Mouse (Mus musculus) megakaryocyte, embryonic 14.5 days (primary cell): Measurements from ENCODE around the gene Apbb1. TPM values are rescaled to one million over a fixed set of nuclear protein-coding genes. Genes with fewer than 3 reads are reported as not detected.
A peak's percentile ranks its signal among the peaks of the same experiment; 100 is the strongest.

Experiments
- H3K27me3 ChIP-seq: replicated peaks from 2 replicates; pipeline ENCODE3; 2012; ENCODE audit warnings: inconsistent platforms
- H3K36me3 ChIP-seq: replicated peaks from 2 replicates; pipeline ENCODE3; 2012; ENCODE audit warnings: low read length, inconsistent platforms, mixed read lengths
- H3K4me1 ChIP-seq: 2 replicates; pipeline ENCODE4 v1.6.1; 2012; ENCODE audit warnings: inconsistent platforms
- H3K4me3 ChIP-seq: replicated peaks from 2 replicates; pipeline ENCODE3; 2012; ENCODE audit warnings: moderate library complexity, mild to moderate bottlenecking, inconsistent platforms
- H3K9me3 ChIP-seq: 2 replicates; pipeline ENCODE4 v1.6.1; 2012; ENCODE audit warnings: inconsistent platforms
- FLI1 ChIP-seq: IDR thresholded peaks from 2 replicates; pipeline ENCODE4 v1.6.1; 2012; ENCODE audit warnings: low read length, inconsistent platforms, mixed read lengths
- GATA1 ChIP-seq: IDR thresholded peaks from 3 replicates; pipeline ENCODE4 v1.6.1; 2012; ENCODE audit warnings: mixed read lengths, low read length, inconsistent platforms, borderline replicate concordance
- polyA plus RNA-seq: library from polyadenylated mRNA; stranded (reverse); fragments of >175 nt; gene quantifications from 2 replicates; pipeline ENCODE4 v1.2.3, GENCODE M21; 2012; ENCODE audit warnings: low replicate concordance; ENCODE audit not compliant: insufficient read depth

The Apbb1 gene
- polyA plus RNA-seq, 1 experiment, result 4.3 TPM

DNA sequence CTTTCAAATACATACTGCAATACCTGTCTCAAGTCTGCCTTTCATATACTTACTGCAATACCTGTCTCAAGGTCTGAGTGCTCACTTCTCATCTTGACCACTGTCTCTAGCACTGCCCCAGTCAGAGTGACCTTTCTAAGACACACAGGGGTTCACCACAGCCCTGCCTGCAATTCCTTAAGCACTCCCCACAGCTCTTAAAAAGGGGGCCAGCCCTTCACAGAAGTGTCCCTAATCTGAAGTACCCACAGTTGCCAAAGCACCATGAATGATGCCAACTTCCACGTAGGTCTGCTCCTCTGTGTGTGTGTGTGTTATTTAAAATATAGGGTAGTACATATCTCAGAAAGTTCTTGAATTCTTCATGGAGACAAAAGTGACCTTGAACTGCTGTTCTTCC lies 30.3 kb upstream of the Apbb1 start:
- H3K4me3 ChIP-seq, result no peak overlapping the region
- no peaks in the 10 kb centered on the region for H3K27me3 ChIP-seq
- peaks cover 63% of the 10 kb centered on the region for H3K36me3 ChIP-seq

DNA sequence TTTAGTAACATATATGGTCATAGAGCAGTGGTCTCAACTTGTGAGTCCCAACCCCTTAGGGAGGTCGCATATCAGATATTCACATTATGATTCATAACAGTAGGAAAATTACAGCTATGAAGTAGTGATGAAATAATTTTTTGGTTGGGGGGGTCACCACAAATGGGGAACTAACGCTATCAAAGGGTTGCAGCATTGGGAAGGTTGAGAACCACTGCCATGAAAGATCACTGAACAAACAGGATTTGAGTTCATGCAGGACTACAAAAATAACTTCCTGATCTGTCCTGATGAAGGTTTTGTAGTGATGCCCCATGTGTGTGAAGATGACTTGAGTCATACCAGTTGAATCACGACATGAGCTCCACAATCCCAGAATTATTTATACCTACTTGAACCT lies 27.0 kb upstream of the Apbb1 start:
- no peak for TF ChIP-seq FLI1
- TF ChIP-seq GATA1, result no peak
- H3K9me3 ChIP-seq, result peaks cover 3% of the 10 kb centered on the region; the same call in 1 of the 2 replicates
- peaks cover 3% of the 10 kb centered on the region for H3K27me3 ChIP-seq
- peaks cover 30% of the 10 kb centered on the region for H3K36me3 ChIP-seq
- H3K4me1 ChIP-seq, result peaks cover 6% of the 10 kb centered on the region; the same call in 1 of the 2 replicates
- no peak overlapping the region for H3K4me3 ChIP-seq

More for the DNA sequence above, 30.3 kb upstream of the Apbb1 start:
- Histone ChIP-seq H3K4me1 (peaks cover 10% of the 10 kb centered on the region), H3K9me3 (no peaks in the 10 kb centered on the region)
- TF ChIP-seq GATA1 (no peak), FLI1 (no peak)

DNA sequence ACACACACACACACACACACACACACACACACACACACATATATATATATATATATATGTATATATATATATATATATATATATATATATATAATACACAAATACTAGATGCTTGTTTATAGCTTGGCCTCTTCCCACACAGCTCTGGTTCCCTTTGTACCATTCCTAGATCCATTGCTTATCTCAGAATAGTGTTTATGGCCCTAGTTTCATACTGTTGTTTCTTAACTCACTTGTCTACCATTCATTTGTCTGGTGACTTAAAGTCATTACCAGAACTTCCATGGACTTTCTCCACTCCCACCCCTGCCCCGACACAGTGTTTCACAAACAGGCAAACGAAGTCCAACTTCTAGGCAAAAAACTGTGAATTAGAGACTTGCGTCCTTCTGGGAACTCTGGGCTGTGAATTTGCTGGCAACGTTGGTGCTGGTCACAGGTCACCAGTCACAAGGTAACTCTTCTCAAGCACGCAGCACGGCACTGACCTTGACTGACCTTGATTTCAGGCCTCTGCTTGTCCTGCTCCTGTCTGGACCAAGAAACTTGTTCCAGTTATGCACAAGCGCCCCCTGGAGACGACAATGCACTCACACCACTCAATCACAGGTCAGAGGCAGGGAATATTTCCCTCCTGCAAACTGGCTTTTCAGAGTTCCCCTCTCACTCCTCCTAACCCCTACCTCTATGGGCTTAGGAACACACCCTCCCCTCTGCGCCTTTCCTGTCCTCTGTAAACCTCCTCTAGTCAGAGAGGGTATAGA lies 21.6 kb upstream of the Apbb1 start:
- H3K4me3 ChIP-seq, result no peak overlapping the region
- no peaks in the 10 kb centered on the region for H3K36me3 ChIP-seq
- 0 out of 2 replicates have a peak, but pooled peaks cover 3% of the 10 kb centered on the region for H3K4me1 ChIP-seq
- H3K9me3 ChIP-seq, result peaks cover 3% of the 10 kb centered on the region; the same call in 1 of the 2 replicates
- H3K27me3 ChIP-seq, result peaks cover 15% of the 10 kb centered on the region
- TF ChIP-seq FLI1 (no peak), GATA1 (no peak)

DNA sequence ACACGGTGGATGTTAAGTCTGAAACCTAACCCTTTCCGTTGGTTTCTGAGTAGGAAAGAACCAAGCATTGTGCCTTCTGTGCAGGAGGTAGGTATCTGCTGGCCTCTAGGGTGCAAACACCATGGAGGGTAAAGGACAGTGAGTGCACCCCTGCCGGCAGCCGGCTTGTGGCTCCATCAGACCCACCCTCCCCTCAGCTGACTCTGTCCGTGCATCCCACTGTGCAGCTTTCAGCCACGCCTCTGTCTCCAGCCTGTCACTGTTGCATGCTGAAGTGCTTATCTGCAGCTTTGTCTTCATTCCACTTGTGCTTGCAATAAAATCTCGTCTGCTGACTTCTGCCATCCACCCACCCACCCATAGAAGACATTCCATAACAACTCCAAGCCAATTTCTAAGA lies 8.6 kb upstream of the Apbb1 start:
- H3K4me3 ChIP-seq, result no peak overlapping the region
- H3K36me3 ChIP-seq, result no peaks in the 10 kb centered on the region
- TF ChIP-seq GATA1 (no peak), FLI1 (no peak)
- peaks cover 5% of the 10 kb centered on the region for H3K9me3 ChIP-seq
- peaks cover 29% of the 10 kb centered on the region for H3K27me3 ChIP-seq
- H3K4me1 ChIP-seq, result peaks cover 10% of the 10 kb centered on the region

DNA sequence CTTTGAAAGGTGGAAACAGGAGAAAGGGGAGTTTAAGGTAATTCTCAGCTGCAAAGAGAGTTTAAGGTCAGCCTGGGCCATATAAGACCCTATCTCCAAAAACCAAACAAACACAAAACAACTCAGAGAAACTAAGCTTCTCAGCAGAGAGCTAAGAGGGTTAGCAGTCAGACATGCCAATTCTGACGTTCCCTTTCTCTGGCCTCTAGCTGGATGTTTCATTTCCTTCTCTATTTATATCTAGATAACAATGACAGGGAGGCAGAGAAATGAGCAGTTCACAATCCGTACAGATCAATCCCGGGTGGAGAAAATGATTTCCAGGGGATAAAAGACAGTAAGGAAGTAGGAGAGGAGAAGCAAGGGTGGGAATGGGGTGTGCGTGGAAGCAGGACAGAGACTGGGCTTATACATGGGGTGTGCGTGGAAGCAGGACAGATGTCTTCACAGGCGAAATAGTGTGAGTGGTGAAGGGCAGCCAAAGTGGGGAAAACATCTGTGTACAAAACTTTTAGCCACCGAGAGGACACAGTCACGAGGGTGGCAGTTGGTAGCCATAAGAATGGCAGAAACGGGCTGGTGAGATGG lies 7.0 kb upstream of the Apbb1 start:
- Histone ChIP-seq H3K9me3 (peaks cover 13% of the 10 kb centered on the region), H3K4me3 (no peak overlapping the region), H3K4me1 (peaks cover 10% of the 10 kb centered on the region), H3K27me3 (peaks cover 26% of the 10 kb centered on the region), H3K36me3 (no peaks in the 10 kb centered on the region)
- TF ChIP-seq FLI1 (no peak), GATA1 (no peak)

DNA sequence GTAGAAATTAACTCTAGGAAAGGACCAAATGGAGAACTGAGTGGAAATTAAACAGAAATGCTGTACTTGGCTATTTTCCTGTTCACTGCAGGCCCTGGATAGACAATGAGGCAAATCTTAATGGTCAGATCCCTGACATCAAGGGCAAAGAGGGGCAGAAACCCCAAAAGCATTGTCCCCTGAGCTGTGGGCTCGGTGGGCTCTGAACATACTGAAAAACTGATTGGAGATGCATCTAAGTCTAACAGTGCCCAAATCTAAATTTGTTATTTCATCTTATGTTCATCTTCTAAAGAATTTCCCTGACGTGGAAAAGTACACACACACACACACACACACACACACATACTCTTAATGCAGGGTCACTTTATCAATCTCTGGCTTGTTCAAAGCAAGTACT lies 506 bp upstream of the Apbb1 start:
- H3K4me1 ChIP-seq, result peaks cover 18% of the 10 kb centered on the region

DNA sequence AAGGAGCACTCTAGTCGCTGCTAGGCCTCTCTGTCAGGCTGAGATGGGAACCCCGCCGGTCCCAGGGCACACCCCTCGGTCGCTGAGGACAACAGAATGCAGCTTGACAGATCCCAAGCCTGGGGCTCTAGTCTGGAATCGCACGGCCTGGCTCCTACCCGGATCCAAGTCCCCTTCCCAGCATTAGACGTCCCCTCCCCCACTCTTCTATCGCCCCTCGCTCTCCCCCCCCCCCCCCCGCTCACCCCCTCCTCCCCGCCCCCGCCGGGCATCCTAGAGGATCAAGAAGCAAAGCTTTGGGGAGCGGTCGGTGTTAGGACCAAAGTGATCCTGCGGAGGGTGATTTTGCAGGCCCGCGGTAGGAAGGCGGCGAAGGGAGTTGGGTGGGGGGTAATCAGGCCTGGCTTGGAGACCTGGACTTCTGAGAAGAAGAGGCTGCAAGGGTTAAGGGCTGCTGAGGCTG lies 795 bp downstream of the Apbb1 start:
- H3K9me3 ChIP-seq, result peaks cover 8% of the 10 kb centered on the region
- peaks cover 18% of the 10 kb centered on the region for H3K4me1 ChIP-seq
- no peaks in the 10 kb centered on the region for H3K36me3 ChIP-seq
- peaks cover 65% of the 10 kb centered on the region for H3K27me3 ChIP-seq
- no peak for TF ChIP-seq GATA1
- TF ChIP-seq FLI1, result no peak
- peak overlapping the region; percentile 97 for H3K4me3 ChIP-seq

More for the DNA sequence above, 506 bp upstream of the Apbb1 start:
- no peaks in the 10 kb centered on the region for H3K36me3 ChIP-seq
- peaks cover 8% of the 10 kb centered on the region for H3K9me3 ChIP-seq
- H3K4me3 ChIP-seq, result peak overlapping the region; percentile 5
- no peak for TF ChIP-seq FLI1
- no peak for TF ChIP-seq GATA1
- peaks cover 55% of the 10 kb centered on the region for H3K27me3 ChIP-seq

DNA sequence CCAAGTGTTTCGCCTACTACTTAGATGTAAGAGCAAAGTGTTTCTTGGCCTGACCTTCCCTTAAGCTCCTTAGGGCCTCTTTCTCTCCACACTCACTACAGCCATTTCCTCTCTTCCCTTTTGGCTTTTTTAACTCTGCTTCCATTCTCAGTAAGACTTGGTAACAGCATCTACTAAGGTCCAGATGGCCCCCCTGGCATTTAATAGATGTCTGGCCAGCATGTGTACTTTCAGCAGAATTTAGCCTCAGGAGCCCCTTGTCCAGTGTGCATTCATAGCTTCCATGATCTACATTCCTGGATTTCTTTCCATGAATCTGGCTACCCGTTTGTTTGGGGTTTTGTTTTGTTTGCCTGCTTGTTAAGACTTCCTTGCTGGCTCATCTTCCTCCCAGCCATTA lies 3.0 kb downstream of the Apbb1 start:
- Histone ChIP-seq H3K9me3 (no peaks in the 10 kb centered on the region), H3K4me3 (no peak overlapping the region), H3K4me1 (peaks cover 18% of the 10 kb centered on the region), H3K27me3 (peaks cover 84% of the 10 kb centered on the region), H3K36me3 (no peaks in the 10 kb centered on the region)
- TF ChIP-seq GATA1 (no peak), FLI1 (no peak)

DNA sequence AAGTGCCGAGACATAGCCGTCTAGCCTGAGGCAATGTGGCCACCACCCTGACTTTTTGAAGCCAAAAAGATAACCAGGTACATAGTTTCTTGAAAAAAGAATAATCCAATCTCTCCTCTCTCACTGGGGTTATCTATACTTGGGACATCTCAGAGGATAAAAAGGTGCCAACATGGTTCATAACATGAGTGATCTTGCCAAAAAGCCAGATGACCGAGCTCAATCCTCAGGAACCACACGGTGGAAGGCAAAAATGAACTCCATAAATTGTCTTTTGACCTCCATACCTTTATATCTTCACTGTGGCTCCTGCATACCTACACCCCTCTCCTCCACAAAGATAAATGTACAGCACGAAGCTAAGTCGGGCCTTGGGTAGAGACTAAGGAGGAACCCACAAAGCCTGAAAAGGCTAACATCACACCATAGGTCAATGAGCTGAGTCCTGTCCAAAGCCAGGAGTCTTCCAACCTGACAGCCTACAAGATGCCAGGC lies 4.0 kb downstream of the Apbb1 start:
- H3K4me1 ChIP-seq, result peaks cover 18% of the 10 kb centered on the region
- no peaks in the 10 kb centered on the region for H3K9me3 ChIP-seq
- no peak overlapping the region for H3K4me3 ChIP-seq
- no peak for TF ChIP-seq GATA1
- peaks cover 84% of the 10 kb centered on the region for H3K27me3 ChIP-seq
- no peaks in the 10 kb centered on the region for H3K36me3 ChIP-seq

DNA sequence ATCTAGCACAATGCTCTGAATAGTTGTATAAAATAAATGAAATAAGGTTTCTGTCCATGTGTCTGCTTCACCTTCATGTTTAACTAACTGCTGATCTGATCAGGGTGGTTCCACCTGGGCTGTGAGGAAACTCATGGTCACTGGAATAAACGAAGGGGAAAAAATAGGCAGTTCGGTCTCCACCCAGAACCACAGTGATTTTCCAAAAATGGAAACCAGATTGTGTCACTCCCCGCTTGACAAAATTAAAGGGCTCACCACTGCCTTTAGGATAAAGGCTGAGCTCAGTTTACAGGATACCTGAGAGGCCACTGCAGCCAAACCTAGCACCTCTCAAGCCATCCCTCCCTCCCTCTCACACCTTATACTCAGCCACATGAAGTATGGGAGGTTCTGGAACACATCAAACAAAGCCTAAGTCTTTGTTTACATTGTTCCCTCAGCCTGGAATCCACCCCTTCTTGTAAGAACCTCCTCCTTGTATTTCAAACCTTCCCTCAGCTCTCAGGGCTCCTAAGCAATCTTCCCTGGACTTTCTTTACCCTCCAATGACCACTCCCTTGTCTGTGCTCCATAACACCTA lies 5.2 kb downstream of the Apbb1 start:
- peaks cover 75% of the 10 kb centered on the region for H3K27me3 ChIP-seq
- no peaks in the 10 kb centered on the region for H3K36me3 ChIP-seq
- H3K4me1 ChIP-seq, result peaks cover 11% of the 10 kb centered on the region
- TF ChIP-seq FLI1 (no peak), GATA1 (no peak)
- no peaks in the 10 kb centered on the region for H3K9me3 ChIP-seq
- no peak overlapping the region for H3K4me3 ChIP-seq
